Mouse (Mus musculus): ENCODE data around the gene Idi1. TPM values are rescaled to one million over a fixed set of nuclear protein-coding genes. Genes with fewer than 3 reads are reported as not detected.
"Not testable (repeated sequence)": the region's sequence is repeated elsewhere in the genome, so short reads cannot be mapped to it uniquely, and the experiment has no call there.

Gene Idi1
- 1 to 10 TPM; 5.3 to 6.8 (median 5.6) TPM for total RNA-seq (2022)

- peak; percentile 93 to 94 for DNase-seq (ENCODE audit: low spot score in 2 of 2)
Observed at GRCm38 (mm10) chr13:8885445-8886184, at the start of gene Idi1. Gene Idi1 (plus strand): TSS chr13:8885501.

GRCm38 (mm10) chr13:8838394-8838793, 46.9 kb upstream of the Idi1 start:
- DNase-seq (ENCODE audit: low spot score in 2 of 2): no peak

GRCm38 (mm10) chr13:8839111-8839510, 46.2 kb upstream of the Idi1 start:
- DNase-seq (ENCODE audit: low spot score in 2 of 2): no peak

- DNase-seq (ENCODE audit: low spot score in 2 of 2): no peak
Observed at GRCm38 (mm10) chr13:8839937-8840336, 45.4 kb upstream of the Idi1 start.

GRCm38 (mm10) chr13:8840941-8841340, 44.4 kb upstream of the Idi1 start:
- DNase-seq (ENCODE audit: low spot score in 2 of 2): no peak

GRCm38 (mm10) chr13:8841846-8842245, 43.5 kb upstream of the Idi1 start:
- not testable (repeated sequence) for DNase-seq (ENCODE audit: low spot score in 2 of 2)

GRCm38 (mm10) chr13:8842273-8842672, 43.0 kb upstream of the Idi1 start:
- DNase-seq (ENCODE audit: low spot score in 2 of 2): no peak

- DNase-seq (ENCODE audit: low spot score in 2 of 2): no peak
Observed at GRCm38 (mm10) chr13:8847702-8848101, 37.6 kb upstream of the Idi1 start.

- no peak for DNase-seq (ENCODE audit: low spot score in 2 of 2)
Observed at GRCm38 (mm10) chr13:8849311-8849710, 36.0 kb upstream of the Idi1 start.

- DNase-seq (ENCODE audit: low spot score in 2 of 2): no peak
Observed at GRCm38 (mm10) chr13:8853424-8853823, 31.9 kb upstream of the Idi1 start.

- DNase-seq (ENCODE audit: low spot score in 2 of 2): no peak
Observed at GRCm38 (mm10) chr13:8854769-8855168, 30.5 kb upstream of the Idi1 start.

GRCm38 (mm10) chr13:8858453-8858852, 26.8 kb upstream of the Idi1 start:
- no peak for DNase-seq (ENCODE audit: low spot score in 2 of 2)

- no peak for DNase-seq (ENCODE audit: low spot score in 2 of 2)
Observed at GRCm38 (mm10) chr13:8860861-8861260, 24.4 kb upstream of the Idi1 start.

GRCm38 (mm10) chr13:8864990-8865389, 20.3 kb upstream of the Idi1 start:
- no peak for DNase-seq (ENCODE audit: low spot score in 2 of 2)

- DNase-seq (ENCODE audit: low spot score in 2 of 2): no peak
Observed at GRCm38 (mm10) chr13:8866612-8867011, 18.7 kb upstream of the Idi1 start.

GRCm38 (mm10) chr13:8869578-8870157, 15.6 kb upstream of the Idi1 start:
- no peak for DNase-seq (ENCODE audit: low spot score in 2 of 2)

- no peak for DNase-seq (ENCODE audit: low spot score in 2 of 2)
Observed at GRCm38 (mm10) chr13:8870160-8870509, 15.2 kb upstream of the Idi1 start.

- DNase-seq (ENCODE audit: low spot score in 2 of 2): peak; percentile 82 to 86
Observed at GRCm38 (mm10) chr13:8870510-8871313, 14.6 kb upstream of the Idi1 start.

- DNase-seq (ENCODE audit: low spot score in 2 of 2): no peak
Observed at GRCm38 (mm10) chr13:8871314-8871962, 13.9 kb upstream of the Idi1 start, which contains the start of gene Wdr37. Gene Wdr37 (minus strand): TSS chr13:8871909.

- no peak for DNase-seq (ENCODE audit: low spot score in 2 of 2)
Observed at GRCm38 (mm10) chr13:8873776-8874175, 11.5 kb upstream of the Idi1 start.

GRCm38 (mm10) chr13:8881611-8882010, 3.7 kb upstream of the Idi1 start:
- no peak for DNase-seq (ENCODE audit: low spot score in 2 of 2)

GRCm38 (mm10) chr13:8883870-8884269, 1.4 kb upstream of the Idi1 start:
- DNase-seq (ENCODE audit: low spot score in 2 of 2): not testable (repeated sequence)

All from gastrocnemius, adult 8-10 months (tissue).